19 mouse cellular contexts compared by ENCODE assay signal in genomic region chr19:57481743-57482259, GRCm38 (mm10). TPM values are rescaled to one million over a fixed set of nuclear protein-coding genes. Genes with fewer than 3 reads are reported as not detected.
DNase-seq lines count a peak whose midpoint lies in the region; ATAC-seq and TF ChIP-seq lines count a peak whose summit lies in the region.
"Had no signal": no experiment of that assay in that cellular context is flagged by ENCODE, and none has a peak within 500 bp of the region (broad histone marks: within the 10 kb centered on the region; RNA-seq: fewer than 3 reads in every experiment).

No protein-coding gene starts in this region.

- no peaks in the 10 kb centered on the region for H3K4me1 ChIP-seq in heart, embryonic 11.5 days (ENCODE audit: control insufficient read depth, insufficient read depth, low read length)
- H3K4me1 ChIP-seq in kidney, postnatal 0 days (replicated peaks; ENCODE audit: insufficient read depth, low read length): no peaks in the 10 kb centered on the region
- H3K4me1 ChIP-seq in embryonic facial prominence, embryonic 12.5 days: peaks cover 4% of the 10 kb centered on the region; the same call in 1 of the 2 replicates
- peaks cover 6% of the 10 kb centered on the region; the same call in 1 of the 2 replicates for H3K4me1 ChIP-seq in limb, embryonic 11.5 days (ENCODE audit: control insufficient read depth, insufficient read depth, low read length)
- H3K4me1 ChIP-seq: forebrain, embryonic 13.5 days had no signal

- WGBS in heart, embryonic 11.5 days (ENCODE audit: insufficient replicate concordance): 86% methylated on average over 6 of the region's 6 CpGs
- 91% methylated on average over 6 of the region's 6 CpGs for WGBS in kidney, postnatal 0 days
- 93% methylated on average over 6 of the region's 6 CpGs for WGBS in embryonic facial prominence, embryonic 12.5 days
- 94% methylated on average over 6 of the region's 6 CpGs for WGBS in limb, embryonic 11.5 days

- no peak for DNase-seq in heart, postnatal 14 days
- DNase-seq in kidney, postnatal 0 days (ENCODE audit: low spot score): no peak
- DNase-seq in kidney, adult 9 months: no peak
- no peak for DNase-seq in limb, embryonic 11.5 days (ENCODE audit: low spot score)
- DNase-seq in gastrocnemius, postnatal 25 days: no peak
- DNase-seq in left cerebral cortex, postnatal 25 days (ENCODE audit: low spot score in 2 of 2): no peak
- DNase-seq: adrenal gland, postnatal 10 days; B cell, adult 2 months; cerebellum, adult 9-11 months; embryo, embryonic 11 days; kidney, postnatal 4 days; lung, postnatal 4 days; right cerebral cortex, postnatal 14 days; thymus, adult 2 months had no signal

- H3K27ac ChIP-seq in heart, embryonic 11.5 days (ENCODE audit: low read depth, low read length): no peak overlapping the region
- H3K27ac ChIP-seq in kidney, postnatal 0 days: no peak overlapping the region
- no peak overlapping the region for H3K27ac ChIP-seq in embryonic facial prominence, embryonic 12.5 days
- no peak overlapping the region for H3K27ac ChIP-seq in limb, embryonic 11.5 days (replicated peaks; ENCODE audit: low read depth, low read length)
- H3K27ac ChIP-seq: forebrain, embryonic 13.5 days; limb, embryonic 13.5 days had no signal

- H3K36me3 ChIP-seq in heart, embryonic 11.5 days (ENCODE audit: control insufficient read depth, insufficient read depth, low read length): no peaks in the 10 kb centered on the region
- H3K36me3 ChIP-seq in kidney, postnatal 0 days (ENCODE audit: insufficient read depth, low read length): no peaks in the 10 kb centered on the region
- peaks cover 9% of the 10 kb centered on the region for H3K36me3 ChIP-seq in embryonic facial prominence, embryonic 12.5 days
- no peaks in the 10 kb centered on the region for H3K36me3 ChIP-seq in limb, embryonic 11.5 days (ENCODE audit: control insufficient read depth, insufficient read depth, low read length)

- no peak overlapping the region for H3K9ac ChIP-seq in heart, embryonic 11.5 days (ENCODE audit: low read depth, low read length)
- no peak overlapping the region for H3K9ac ChIP-seq in kidney, postnatal 0 days (ENCODE audit: low read depth, low read length)
- no peak overlapping the region for H3K9ac ChIP-seq in embryonic facial prominence, embryonic 12.5 days
- no peak overlapping the region for H3K9ac ChIP-seq in limb, embryonic 11.5 days (ENCODE audit: low read length)
- H3K9ac ChIP-seq: forebrain, embryonic 13.5 days; limb, embryonic 13.5 days had no signal

- no peak for TF ChIP-seq CTCF in kidney, postnatal 0 days (IDR thresholded peaks at IDR 0.05; ENCODE audit: low read depth)

- no peaks in the 10 kb centered on the region for H3K27me3 ChIP-seq in heart, embryonic 11.5 days (ENCODE audit: control insufficient read depth, insufficient read depth, low read length)
- H3K27me3 ChIP-seq in kidney, postnatal 0 days (ENCODE audit: insufficient read depth, low read length): no peaks in the 10 kb centered on the region
- H3K27me3 ChIP-seq in embryonic facial prominence, embryonic 12.5 days: no peaks in the 10 kb centered on the region
- H3K27me3 ChIP-seq in limb, embryonic 11.5 days (ENCODE audit: control insufficient read depth, insufficient read depth, low read length): no peaks in the 10 kb centered on the region
- H3K27me3 ChIP-seq: forebrain, embryonic 13.5 days; limb, embryonic 13.5 days had no signal

- H3K9me3 ChIP-seq in heart, embryonic 11.5 days (replicated peaks; ENCODE audit: control insufficient read depth, low read length): no peaks in the 10 kb centered on the region
- no peaks in the 10 kb centered on the region for H3K9me3 ChIP-seq in kidney, postnatal 0 days (replicated peaks; ENCODE audit: low read length)
- H3K9me3 ChIP-seq in embryonic facial prominence, embryonic 12.5 days: no peaks in the 10 kb centered on the region
- no peaks in the 10 kb centered on the region for H3K9me3 ChIP-seq in limb, embryonic 11.5 days (ENCODE audit: control insufficient read depth, low read length)
- H3K9me3 ChIP-seq: forebrain, embryonic 13.5 days had no signal

- H3K4me3 ChIP-seq in heart, embryonic 11.5 days (ENCODE audit: low read depth, low read length): no peak overlapping the region
- H3K4me3 ChIP-seq in kidney, postnatal 0 days (replicated peaks; ENCODE audit: low read depth, low read length): no peak overlapping the region
- no peak overlapping the region for H3K4me3 ChIP-seq in embryonic facial prominence, embryonic 12.5 days
- no peak overlapping the region for H3K4me3 ChIP-seq in limb, embryonic 11.5 days (ENCODE audit: low read depth, low read length)
- H3K4me3 ChIP-seq: forebrain, embryonic 13.5 days; limb, embryonic 13.5 days had no signal

- ATAC-seq in heart, embryonic 11.5 days (replicated peaks; ENCODE audit: insufficient number of reproducible peaks, low FRiP score, low TSS enrichment): 0 out of 2 replicates have a peak, but pooled peaks have one; percentile 18
- peak; percentile 47; the same call in 1 of the 2 replicates for ATAC-seq in kidney, postnatal 0 days (replicated peaks; ENCODE audit: low FRiP score, low read depth)
- ATAC-seq in embryonic facial prominence, embryonic 12.5 days (ENCODE audit: insufficient number of reproducible peaks, insufficient read depth, low FRiP score, low TSS enrichment): peak; percentile 76; the same call in 1 of the 2 replicates
- 0 out of 2 replicates have a peak, but pooled peaks have one; percentile 35 for ATAC-seq in limb, embryonic 11.5 days (ENCODE audit: insufficient number of reproducible peaks, low FRiP score, low TSS enrichment, low read depth)
- ATAC-seq: forebrain, embryonic 13.5 days; inflammation-experienced regulatory T-cells, adult 6 months had no signal

- intact Hi-C loops in heart, postnatal 14 days (cut with DNase I): loop anchor here (2.0 to 10.0 kb wide), 2 partner anchors 133 to 161 kb away; partner anchors contain the start of gene Atrnl1
- intact Hi-C loops in left cerebral cortex, postnatal 25 days (cut with DNase I): no loop called here

- H3K4me2 ChIP-seq in heart, embryonic 11.5 days: no peak overlapping the region
- no peak overlapping the region for H3K4me2 ChIP-seq in kidney, postnatal 0 days (ENCODE audit: low read length)
- H3K4me2 ChIP-seq in embryonic facial prominence, embryonic 12.5 days (replicated peaks): no peak overlapping the region
- no peak overlapping the region for H3K4me2 ChIP-seq in limb, embryonic 11.5 days (ENCODE audit: low read depth, severe bottlenecking)
- H3K4me2 ChIP-seq: forebrain, embryonic 13.5 days; limb, embryonic 13.5 days had no signal

RNA-seq across cellular contexts. Expression of gene Trub1, which starts 29.1 kb away (rescaled TPM):
- 12.4 and 15.2 TPM in 2 replicates for polyA plus RNA-seq in heart, embryonic 11.5 days (2014; fragmentation: Nextera tagmentation; extraction: Ambion mirVana)
- total RNA-seq in heart, postnatal 14 days (2021): 1 to 10 TPM; 5.7 to 6.1 TPM
- polyA plus RNA-seq in kidney, postnatal 0 days (2015; fragmentation: Nextera tagmentation; extraction: Ambion mirVana): 24.8 and 25.5 TPM in 2 replicates
- polyA plus RNA-seq in embryonic facial prominence, embryonic 12.5 days (2016; fragmentation: Nextera tagmentation; extraction: Ambion mirVana): 26.3 and 27.2 TPM in 2 replicates
- 23.4 and 27.2 TPM in 2 replicates for polyA plus RNA-seq in limb, embryonic 11.5 days (2014; fragmentation: Nextera tagmentation; extraction: Ambion mirVana)
- total RNA-seq in gastrocnemius, postnatal 25 days (2021): 1 to 10 TPM; 5.8 to 6.9 TPM
- total RNA-seq in left cerebral cortex, postnatal 25 days (2021): 10 to 100 TPM; 15.0 to 15.4 TPM

Comparison
In these comparisons a context has a peak if more than half of its experiments do, and no peak if none do; other contexts are left out.
1. ATAC-seq: peak in every context shown above with its lines; median percentile 76 in embryonic facial prominence, embryonic 12.5 days; 47 in kidney, postnatal 0 days; 35 in limb, embryonic 11.5 days; 18 in heart, embryonic 11.5 days.